In the genomic region with DNA sequence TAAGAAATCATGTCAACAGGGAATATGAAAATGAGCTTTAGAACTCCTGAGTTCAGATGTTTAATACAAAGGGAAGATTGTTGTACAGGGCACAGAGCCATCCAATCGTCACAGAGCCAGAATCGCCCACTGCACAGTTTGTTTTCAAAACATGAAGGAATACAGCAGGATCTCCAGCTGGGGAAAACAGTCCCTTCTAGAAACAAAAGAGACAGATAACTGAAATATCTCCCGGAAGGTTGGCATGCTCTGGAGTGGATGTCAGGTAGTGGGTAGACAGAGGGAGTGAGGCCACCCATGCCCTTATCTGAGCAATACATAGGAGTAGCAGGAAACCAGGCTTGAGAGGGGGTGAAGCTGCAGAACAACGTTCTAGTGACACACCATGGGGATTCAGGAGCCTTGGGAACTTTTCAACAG, we compare ENCODE assay signal across 10 mouse cellular contexts.
A peak's percentile ranks its signal among the peaks of the same experiment; 100 is the strongest.
DNase-seq lines count a peak whose midpoint lies in the region; ATAC-seq lines count a peak whose summit lies in the region.
"Had no signal": no experiment of that assay in that cellular context is flagged by ENCODE, and none has a peak within 500 bp of the region (broad histone marks: within the 10 kb centered on the region; RNA-seq: fewer than 3 reads in every experiment).

No protein-coding gene starts in this region.

- no peak overlapping the region for H3K9ac ChIP-seq in heart, embryonic 14.5 days (ENCODE audit: low read length)
- no peak overlapping the region for H3K9ac ChIP-seq in liver, embryonic 13.5 days
- H3K9ac ChIP-seq: lung, embryonic 15.5 days had no signal

- H3K27ac ChIP-seq in heart, embryonic 14.5 days (replicated peaks in 1 of 2; ENCODE audit: control insufficient read depth in 1 of 2, insufficient read depth in 1 of 2, low read depth in 2 of 2, low read length in 2 of 2): no peak overlapping the region; a peak in 1 of 4 replicates
- no peak overlapping the region for H3K27ac ChIP-seq in liver, embryonic 13.5 days
- H3K27ac ChIP-seq: lung, embryonic 15.5 days; stomach, postnatal 0 days had no signal

- no peaks in the 10 kb centered on the region for H3K9me3 ChIP-seq in heart, embryonic 14.5 days (ENCODE audit: control insufficient read depth, low read length)
- no peaks in the 10 kb centered on the region for H3K9me3 ChIP-seq in liver, embryonic 13.5 days (replicated peaks)
- H3K9me3 ChIP-seq: lung, embryonic 15.5 days had no signal

- H3K27me3 ChIP-seq in heart, embryonic 14.5 days (ENCODE audit: control insufficient read depth, insufficient read depth, low read length): no peaks in the 10 kb centered on the region
- H3K27me3 ChIP-seq in liver, embryonic 13.5 days: no peaks in the 10 kb centered on the region
- H3K27me3 ChIP-seq: lung, embryonic 15.5 days had no signal

- peak; percentile 40 for DNase-seq in layer of hippocampus, adult 11-12 months (ENCODE audit: low spot score)
- no peak for DNase-seq in layer of hippocampus, postnatal 25 days (ENCODE audit: extremely low spot score in 1 of 2, low spot score in 1 of 2)
- DNase-seq in MEL-GATA-1-ER (ENCODE audit: extremely low read depth, low read depth): peak; percentile 40
- DNase-seq in liver, embryonic 13.5 days: no peak
- DNase-seq in thymus, postnatal 25 days: no peak
- no peak for DNase-seq in spleen, postnatal 36 days (ENCODE audit: low spot score in 2 of 2)
- no peak for DNase-seq in kidney, postnatal 25 days

- no peak overlapping the region for H3K4me2 ChIP-seq in heart, embryonic 14.5 days (ENCODE audit: low read length)
- no peak overlapping the region for H3K4me2 ChIP-seq in liver, embryonic 13.5 days
- H3K4me2 ChIP-seq: lung, embryonic 15.5 days had no signal

- 20% methylated on average over 4 of the region's 4 CpGs for WGBS in heart, embryonic 14.5 days
- 22% methylated on average over 4 of the region's 4 CpGs for WGBS in liver, embryonic 13.5 days (ENCODE audit: insufficient replicate concordance)

- H3K4me1 ChIP-seq in heart, embryonic 14.5 days (ENCODE audit: control insufficient read depth in 2 of 2, insufficient read depth in 2 of 2, low read length in 2 of 2): peaks cover 17 to 36% of the 10 kb centered on the region in 2 experiments
- H3K4me1 ChIP-seq in liver, embryonic 13.5 days (replicated peaks): peaks cover 18% of the 10 kb centered on the region

- ATAC-seq in heart, embryonic 14.5 days (ENCODE audit: insufficient number of reproducible peaks, insufficient read depth, low FRiP score, low read depth): peak; percentile 43; the same call in 1 of the 2 replicates
- ATAC-seq in liver, embryonic 13.5 days (ENCODE audit: low read depth): peak; percentile 82

- H3K4me3 ChIP-seq in heart, embryonic 14.5 days (ENCODE audit: control insufficient read depth in 1 of 2, insufficient read depth in 1 of 2, low read depth in 1 of 2, low read length in 2 of 2): no peak overlapping the region
- no peak overlapping the region for H3K4me3 ChIP-seq in liver, embryonic 13.5 days (replicated peaks)
- H3K4me3 ChIP-seq: lung, embryonic 15.5 days had no signal

- H3K36me3 ChIP-seq in heart, embryonic 14.5 days (ENCODE audit: control insufficient read depth, insufficient read depth, low read length): no peaks in the 10 kb centered on the region
- H3K36me3 ChIP-seq in liver, embryonic 13.5 days: no peaks in the 10 kb centered on the region
- H3K36me3 ChIP-seq: lung, embryonic 15.5 days had no signal

Comparison
In these comparisons a context has a peak if more than half of its experiments do, and no peak if none do; other contexts are left out.
1. DNase-seq: peak in layer of hippocampus, adult 11-12 months (single experiment) and MEL-GATA-1-ER (single experiment); none in layer of hippocampus, postnatal 25 days (0 of 2), liver, embryonic 13.5 days (single experiment), thymus, postnatal 25 days (single experiment), spleen, postnatal 36 days (0 of 2) and kidney, postnatal 25 days (0 of 2).